Mouse (Mus musculus) B cell, adult 2 months (primary cell): ENCODE measurements around the gene Sema3d.

Source experiments
- DNase-seq, 2 experiments: peaks; one replicate each; pipeline ENCODE4 v3.0.0; 2022

Sema3d gene

GRCm38 (mm10) chr5:12383133-12383959 lies at the start of gene Sema3d:
Gene Sema3d (plus strand): TSS chr5:12383385.
- peak in 1 of 2 experiments; percentile 0 for DNase-seq

DNA sequence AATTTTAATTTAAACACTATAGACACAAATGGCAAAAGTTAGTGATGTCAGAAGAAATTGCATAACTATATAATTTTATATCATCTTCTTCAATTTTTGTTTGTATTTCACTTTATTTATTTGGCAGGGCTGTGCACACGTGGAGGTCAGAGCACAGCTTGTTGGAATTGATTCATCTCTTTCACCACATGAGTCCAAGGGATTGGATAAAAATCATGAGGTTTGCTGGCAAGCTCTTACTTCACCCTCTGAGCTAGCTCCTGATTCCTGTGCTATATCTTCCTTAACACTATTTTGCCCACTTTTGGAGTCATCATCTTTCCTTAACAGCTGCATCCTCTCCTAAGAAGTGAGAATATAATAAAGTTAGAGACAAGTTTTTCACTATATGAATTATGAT lies 5.9 kb upstream of the Sema3d start:
- no peak for DNase-seq

DNA sequence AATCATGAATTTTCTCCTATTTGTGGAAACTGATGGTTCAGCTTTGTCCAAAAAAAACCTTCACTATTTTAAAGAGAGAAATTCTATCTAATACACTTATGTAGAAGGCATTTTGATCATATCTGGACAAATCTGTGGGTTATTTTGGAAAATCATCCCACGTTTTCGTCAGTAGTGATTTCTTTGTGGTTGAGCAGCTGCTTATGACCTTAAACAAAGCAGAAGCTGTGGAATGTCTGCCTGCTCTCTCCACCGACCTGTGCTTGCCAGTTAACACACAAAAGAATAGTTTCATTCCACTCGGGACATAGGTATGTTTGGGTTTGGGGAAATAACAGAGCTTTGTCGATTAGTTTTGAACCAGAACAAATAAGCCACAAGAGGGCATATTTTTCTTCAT lies 4.3 kb upstream of the Sema3d start:
- no peak for DNase-seq

- no peak for DNase-seq
These were observed 1.2 kb upstream of the Sema3d start for GRCm38 (mm10) chr5:12382010-12382409.

DNA sequence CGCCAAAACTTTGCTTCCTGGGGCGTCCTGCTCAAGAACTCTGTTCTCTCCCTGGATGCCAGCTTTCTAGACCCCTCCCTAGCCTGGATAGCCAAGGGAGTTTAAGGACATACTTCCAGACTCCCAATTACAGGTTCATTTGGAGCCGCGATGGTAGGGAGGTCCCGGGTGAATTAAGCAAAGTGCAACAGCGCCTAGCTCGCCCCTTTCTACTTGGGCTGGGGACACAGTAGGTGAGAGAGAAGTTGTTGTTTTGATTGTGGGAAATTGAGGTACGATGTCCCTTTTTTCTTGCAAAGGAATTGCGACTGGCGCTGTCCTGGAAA lies 738 bp downstream of the Sema3d start:
- DNase-seq: no peak

GRCm38 (mm10) chr5:12392667-12393066 lies 9.5 kb downstream of the Sema3d start:
- no peak for DNase-seq

DNA sequence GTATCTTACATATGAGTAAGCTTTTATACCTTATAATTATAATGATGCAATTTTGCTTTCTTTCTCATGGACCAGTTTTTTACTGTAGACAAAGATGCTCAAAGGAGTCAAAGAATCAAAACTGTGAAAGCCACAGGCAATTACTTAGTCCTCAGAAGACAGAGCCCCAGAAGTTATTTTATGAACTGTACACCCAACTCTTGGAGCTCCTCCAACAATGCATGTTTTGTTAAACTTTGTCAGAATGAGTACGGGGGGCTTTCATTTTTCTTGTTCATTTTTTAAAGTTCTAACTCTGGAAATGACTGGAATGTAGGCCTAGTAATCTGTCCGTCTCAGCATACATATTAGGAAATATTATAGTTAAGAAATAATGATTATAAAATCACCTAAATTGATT lies 16.1 kb downstream of the Sema3d start:
- DNase-seq: no peak

GRCm38 (mm10) chr5:12404229-12404628 lies 21.0 kb downstream of the Sema3d start:
- DNase-seq: no peak

GRCm38 (mm10) chr5:12412595-12412994 lies 29.4 kb downstream of the Sema3d start:
- no peak for DNase-seq

DNA sequence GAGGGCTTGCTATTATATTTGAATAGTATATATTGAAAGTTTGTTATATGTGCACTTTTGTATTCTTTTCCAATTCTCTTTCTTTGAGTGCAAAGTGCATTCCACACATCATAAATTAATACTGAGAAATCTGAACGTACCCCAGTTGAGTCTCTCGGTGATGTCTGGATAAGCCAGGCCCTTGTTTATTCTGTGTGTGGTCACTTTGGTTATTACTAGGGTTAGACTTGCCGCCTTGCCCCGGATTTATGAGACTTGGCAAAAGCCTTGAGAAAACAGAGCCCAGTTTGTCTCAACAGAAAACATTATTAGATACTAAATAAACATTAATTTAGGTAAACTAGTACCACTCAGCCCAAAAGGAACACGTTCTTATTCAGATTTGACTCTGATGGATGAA lies 40.1 kb downstream of the Sema3d start:
- no peak for DNase-seq

GRCm38 (mm10) chr5:12441737-12442136 lies 58.6 kb downstream of the Sema3d start:
- no peak for DNase-seq

DNA sequence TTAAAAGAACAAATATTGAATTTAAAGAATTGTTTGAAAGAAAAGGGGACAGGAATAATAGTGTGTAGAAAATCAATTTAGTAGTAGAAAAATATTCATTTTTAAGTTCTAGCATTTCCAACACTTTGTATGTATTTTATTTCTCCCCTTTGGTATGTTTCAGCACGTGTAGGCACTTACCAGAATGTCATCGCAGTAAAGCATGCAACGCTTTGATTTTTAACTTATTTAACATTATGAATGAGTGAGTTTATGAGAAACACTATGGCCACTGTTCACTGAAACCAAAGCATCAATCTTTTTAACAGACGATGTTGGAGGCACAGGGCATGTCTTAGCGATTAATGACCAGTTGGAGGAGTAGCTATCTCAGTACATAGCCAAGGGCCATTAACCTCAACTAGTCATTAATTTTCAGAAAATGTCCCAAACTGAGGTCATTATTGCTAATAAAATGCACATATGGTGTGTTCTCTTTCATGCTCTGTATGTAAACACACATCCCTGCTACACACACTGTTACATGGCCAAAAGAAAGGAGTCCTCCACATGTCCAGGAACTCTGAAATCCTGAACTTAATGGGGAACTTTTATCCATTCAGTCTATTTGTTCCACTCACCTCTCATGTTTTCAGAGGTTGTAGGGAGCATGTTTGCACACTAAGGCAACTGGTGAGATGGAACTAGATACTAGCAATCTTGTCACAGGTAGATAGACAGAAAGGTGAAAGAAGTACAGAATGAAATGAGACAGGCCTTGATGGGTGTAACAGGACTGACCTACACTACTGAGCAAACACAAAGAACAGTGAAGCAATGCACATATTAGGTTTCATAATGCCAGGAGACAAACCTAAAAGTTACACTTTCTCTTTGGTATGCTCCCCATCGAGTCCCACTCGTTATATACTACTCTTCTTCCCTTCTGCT lies 59.3 kb downstream of the Sema3d start:
- no peak for DNase-seq

GRCm38 (mm10) chr5:12451089-12451488 lies 67.9 kb downstream of the Sema3d start:
- no peak for DNase-seq

DNA sequence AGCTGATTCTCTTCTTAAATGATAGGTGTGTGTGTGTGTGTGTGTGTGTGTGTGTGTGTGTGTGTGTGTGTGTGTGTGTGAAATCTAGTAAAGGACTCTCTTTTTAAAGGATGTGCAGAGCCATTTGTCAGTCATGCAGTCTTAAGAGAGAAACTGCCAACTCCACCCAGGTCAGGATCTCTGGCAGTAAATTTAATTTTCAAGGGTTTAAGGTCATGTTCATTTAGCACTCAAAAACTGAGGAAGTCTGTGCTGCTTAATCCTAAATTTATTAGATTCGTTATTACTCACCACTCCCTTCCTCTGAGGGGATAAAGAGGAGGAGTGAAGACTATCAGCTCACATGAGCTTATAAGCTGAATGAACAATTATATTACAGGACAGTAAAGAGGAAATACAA lies 71.8 kb downstream of the Sema3d start:
- DNase-seq: no peak

- DNase-seq: no peak
These were observed 74.3 kb downstream of the Sema3d start for GRCm38 (mm10) chr5:12457509-12457908.

GRCm38 (mm10) chr5:12467568-12468336 lies 84.6 kb downstream of the Sema3d start:
- no peak for DNase-seq

DNA sequence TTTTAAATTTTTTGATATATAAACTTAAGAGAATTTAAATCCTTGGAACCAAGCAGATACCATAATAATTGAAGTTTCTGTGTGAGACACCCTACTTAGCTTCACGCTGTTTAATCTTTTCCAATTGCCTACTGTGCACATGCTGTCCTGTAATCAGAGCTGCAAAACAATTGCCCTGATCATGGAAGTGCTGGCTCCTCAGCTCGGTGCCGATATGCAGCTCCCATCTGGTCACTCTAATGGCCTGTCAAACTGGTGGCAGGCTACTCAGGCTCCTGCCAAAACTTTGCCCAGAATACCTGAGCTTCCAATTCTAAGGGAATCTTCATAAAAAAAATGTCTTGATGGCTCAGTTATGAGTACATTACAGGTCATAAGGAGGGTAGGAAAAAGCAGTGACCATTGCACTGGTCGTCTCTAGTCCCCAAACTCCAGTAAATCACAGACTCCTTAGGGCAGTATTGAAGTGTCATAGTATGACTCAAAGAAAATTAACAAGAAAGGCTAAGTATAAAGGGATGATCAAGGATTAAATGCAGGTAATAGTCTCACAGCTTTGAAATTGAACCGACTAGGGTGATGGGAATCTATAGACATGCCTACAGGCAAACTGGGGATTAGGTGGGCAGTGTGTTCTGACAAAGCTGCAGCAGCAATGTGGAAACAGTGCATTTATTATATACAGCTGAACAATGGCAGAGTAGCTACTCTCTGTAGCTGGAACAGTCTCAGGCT lies 91.9 kb downstream of the Sema3d start:
- DNase-seq: no peak

GRCm38 (mm10) chr5:12475639-12475916 lies 92.4 kb downstream of the Sema3d start:
- no peak for DNase-seq

- DNase-seq: no peak
These were observed 104.7 kb downstream of the Sema3d start for GRCm38 (mm10) chr5:12487926-12488325.

- no peak for DNase-seq
These were observed 108.5 kb downstream of the Sema3d start for GRCm38 (mm10) chr5:12491704-12492103.

DNA sequence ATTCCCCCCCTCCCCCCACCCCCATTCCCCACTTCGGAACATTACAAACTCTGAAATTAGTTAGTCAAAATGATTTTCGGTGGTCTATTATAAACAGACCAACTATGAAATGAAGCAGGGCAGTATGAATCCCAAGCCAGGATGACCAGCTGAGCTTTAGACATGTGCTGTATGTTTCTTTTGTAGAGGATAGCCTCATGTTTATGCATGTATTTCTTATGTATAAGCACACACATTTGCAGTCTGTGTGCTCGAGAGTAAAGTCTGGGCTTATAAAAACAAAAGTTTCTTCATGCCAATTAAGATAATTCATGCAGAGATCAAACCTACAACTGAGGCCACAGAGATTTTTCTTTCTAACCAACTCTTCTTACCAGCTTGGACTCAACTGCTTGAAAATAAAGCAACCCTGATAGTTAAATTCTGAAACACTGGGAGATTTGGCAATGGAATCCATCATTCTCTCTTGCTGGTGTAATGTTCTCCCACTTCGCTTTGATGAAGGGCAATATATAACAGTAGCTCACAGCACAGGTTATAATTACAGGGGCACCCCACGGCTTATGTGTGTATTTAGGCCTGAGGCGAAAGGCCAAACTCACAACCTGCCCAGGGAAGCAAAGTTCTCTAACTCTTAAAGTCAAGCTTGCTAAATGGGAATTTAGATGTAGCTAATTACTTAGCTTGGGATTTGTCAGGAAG lies 115.2 kb downstream of the Sema3d start:
- no peak for DNase-seq

DNA sequence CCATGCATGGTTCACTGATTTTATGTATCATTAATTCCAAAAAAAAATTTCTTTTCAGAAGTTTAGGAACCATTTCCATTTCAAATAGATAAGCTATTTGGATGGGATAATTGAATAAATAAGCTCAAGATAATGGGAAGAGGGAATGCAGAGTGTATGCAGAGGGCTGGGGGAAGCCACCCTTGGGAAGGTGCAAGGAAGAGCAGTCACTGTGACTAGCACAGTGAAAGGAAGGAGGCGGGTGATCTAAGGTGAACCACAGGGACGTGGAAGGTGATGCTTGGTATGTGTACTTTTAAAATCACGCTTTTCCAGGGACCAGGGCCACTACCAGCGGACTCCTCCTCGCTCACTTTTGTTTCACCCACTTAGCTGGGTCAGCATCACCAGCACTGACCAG lies 115.9 kb downstream of the Sema3d start:
- DNase-seq: no peak
